Mouse (Mus musculus) heart, embryonic 12.5 days (tissue): ENCODE data around the gene Gm10406. TPM values are rescaled to one million over a fixed set of nuclear protein-coding genes. Genes with fewer than 3 reads are reported as not detected.
"Not testable (repeated sequence)": the region's sequence is repeated elsewhere in the genome, so short reads cannot be mapped to it uniquely, and the experiment has no call there.

Experiments
- ATAC-seq: fragments of 200-750 bp; cut with Nextera tagmentation; 2 replicates; pipeline ENCODE4 v1.8.0; 2017; ENCODE audit warnings: moderate TSS enrichment, moderate library complexity; ENCODE audit not compliant: insufficient number of reproducible peaks, low FRiP score
- H3K27ac ChIP-seq: fragments of 300-500 bp; sonication (generic); 2 replicates; pipeline ENCODE4 v1.5.1; 2016; ENCODE audit warnings: mild to moderate bottlenecking, moderate library complexity; ENCODE audit not compliant: poor library complexity, severe bottlenecking
- H3K27me3 ChIP-seq: fragments of 300-500 bp; sonication (generic); replicated peaks from 2 replicates; pipeline ENCODE4 v1.6.1; 2016; ENCODE audit warnings: mild to moderate bottlenecking, moderate library complexity
- H3K36me3 ChIP-seq: fragments of 300-500 bp; sonication (generic); 2 replicates; pipeline ENCODE4 v1.6.1; 2016; ENCODE audit warnings: mild to moderate bottlenecking, moderate library complexity
- H3K4me1 ChIP-seq: fragments of 300-500 bp; sonication (generic); replicated peaks from 2 replicates; pipeline ENCODE4 v1.6.1; 2016; ENCODE audit warnings: mild to moderate bottlenecking
- H3K4me2 ChIP-seq: fragments of 300-500 bp; sonication (generic); 2 replicates; pipeline ENCODE4 v1.6.1; 2016; ENCODE audit warnings: mild to moderate bottlenecking, moderate library complexity
- H3K4me3 ChIP-seq: fragments of 300-500 bp; sonication (generic); 2 replicates; pipeline ENCODE4 v1.5.1; 2016; ENCODE audit warnings: mild to moderate bottlenecking
- H3K9ac ChIP-seq: fragments of 300-500 bp; sonication (generic); 2 replicates; pipeline ENCODE4 v1.6.1; 2016; ENCODE audit warnings: mild to moderate bottlenecking, moderate library complexity
- H3K9me3 ChIP-seq: fragments of 300-500 bp; sonication (generic); replicated peaks from 2 replicates; pipeline ENCODE4 v1.6.1; 2016; ENCODE audit warnings: mild to moderate bottlenecking, moderate library complexity
- WGBS: fragments of 180-500 bp; shearing (Covaris S2); methylation state at CpG from one replicate; pipeline ENCODE4 v1.1.7; 2016; 5-methylcytosine and 5-hydroxymethylcytosine counted together
- polyA plus RNA-seq: library from polyadenylated mRNA; unstranded; fragments of >200 nt; fragmentation: Nextera tagmentation; extraction: Ambion mirVana; gene quantifications from 2 replicates; pipeline ENCODE4 v1.2.1, GENCODE M21; 2016

The Gm10406 gene
- polyA plus RNA-seq: 0.13 TPM in 1 of 2 replicates, not detected in the other

- ATAC-seq, H3K9me3 ChIP-seq, H3K4me1 ChIP-seq, H3K27me3 ChIP-seq, H3K27ac ChIP-seq, H3K36me3 ChIP-seq: not testable (repeated sequence)
- H3K4me3 ChIP-seq: peak within 1 kb of the TSS; percentile 55
- H3K9ac ChIP-seq: peak within 1 kb of the TSS; percentile 48; the same call in 1 of the 2 replicates
- H3K4me2 ChIP-seq: peak within 1 kb of the TSS; percentile 93
- WGBS: 2% methylated on average over 45 of the region's 70 CpGs
These were observed at the start of gene Gm10406 for GRCm38 (mm10) chr14:7026781-7027749. Gm10406 (minus strand) TSS chr14:7027449.

- WGBS: no CpG with 5 or more reads among the region's 2 CpGs
- H3K27ac ChIP-seq: not testable (repeated sequence)
These were observed 17.6 kb upstream of the Gm10406 start, which contains the start of gene Gm3685 for GRCm38 (mm10) chr14:7044870-7045269. Gm3685 (minus strand) TSS chr14:7044970.

GRCm38 (mm10) chr14:7026274-7026673 lies 975 bp downstream of the Gm10406 start:
- WGBS: 10% methylated on average over 9 of the region's 9 CpGs
- not testable (repeated sequence) for ATAC-seq, H3K4me3 ChIP-seq, H3K27me3 ChIP-seq, H3K4me1 ChIP-seq, H3K9me3 ChIP-seq, H3K36me3 ChIP-seq, H3K9ac ChIP-seq, H3K27ac ChIP-seq
- H3K4me2 ChIP-seq: peak overlapping the region; percentile 93

More at GRCm38 (mm10) chr14:7044870-7045269, 17.6 kb upstream of the Gm10406 start, which contains the start of gene Gm3685:
- not testable (repeated sequence) for H3K9me3 ChIP-seq, H3K4me3 ChIP-seq, H3K4me2 ChIP-seq, H3K4me1 ChIP-seq, ATAC-seq, H3K9ac ChIP-seq, H3K36me3 ChIP-seq, H3K27me3 ChIP-seq

DNA sequence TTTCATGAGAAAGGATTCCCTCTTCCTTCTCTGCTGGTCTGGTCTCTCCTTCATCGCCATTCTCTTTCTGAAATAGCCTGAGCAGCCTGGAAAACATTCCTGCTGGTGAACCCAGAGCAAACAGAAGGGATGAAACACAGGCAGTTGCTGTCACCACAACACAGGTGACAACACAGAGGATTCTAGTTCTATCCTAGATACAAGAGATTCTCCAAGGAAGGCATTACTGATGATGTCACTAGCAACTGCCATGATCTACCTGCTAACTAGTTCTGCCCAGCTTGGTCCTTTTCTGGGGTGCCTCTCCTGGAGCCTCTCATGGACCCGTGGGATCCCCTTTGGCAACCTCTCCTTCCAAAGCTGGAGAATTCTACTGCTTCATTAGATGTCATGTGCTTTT lies 53.5 kb downstream of the Gm10406 start, which contains the start of gene Gm6356:
Gm6356 (minus strand) TSS at position 101 of the 400 bp plus-strand sequence.
- H3K4me2 ChIP-seq, H3K9me3 ChIP-seq, H3K27me3 ChIP-seq, H3K36me3 ChIP-seq, ATAC-seq, H3K9ac ChIP-seq, H3K27ac ChIP-seq, H3K4me1 ChIP-seq, H3K4me3 ChIP-seq: not testable (repeated sequence)
- WGBS: 32% methylated on average over 1 of the region's 2 CpGs

Other genes with a start within 250 kb of the Gm10406 start
- not detected in 2 replicates for gene Gm3642, start 187.1 kb downstream of the Gm10406 start, polyA plus RNA-seq
- 0.86 and 1.3 TPM in 2 replicates for gene Gm3667, start 137.5 kb downstream of the Gm10406 start, polyA plus RNA-seq
- not detected in 2 replicates for gene Gm6356, start 53.6 kb downstream of the Gm10406 start, polyA plus RNA-seq
- gene Gm3685, start 17.5 kb upstream of the Gm10406 start, polyA plus RNA-seq: not detected in 2 replicates
- 1.2 and 1.4 TPM in 2 replicates for gene Gm3696, start 73.2 kb upstream of the Gm10406 start, polyA plus RNA-seq
- not detected in 2 replicates for gene Gm6676, start 98.0 kb upstream of the Gm10406 start, polyA plus RNA-seq
- gene Gm3512, start 147.1 kb upstream of the Gm10406 start, polyA plus RNA-seq: 3.4 and 4.1 TPM in 2 replicates
- gene Gm16434, start 167.1 kb upstream of the Gm10406 start, polyA plus RNA-seq: not detected in 2 replicates
- not detected in 2 replicates for gene Gm3727, start 237.3 kb upstream of the Gm10406 start, polyA plus RNA-seq